Mouse (Mus musculus) induced T-regulatory cell, adult 2 months (primary cell): ENCODE measurements around the gene Gm21915.

ENCODE experiments used
- DNase-seq: peaks from one replicate; pipeline ENCODE4 v3.0.0-alpha.2; 2012; ENCODE audit warnings: low read depth

Gene Gm21915

GRCm38 (mm10) chr9:40717182-40717874 is 46.9 kb downstream of the Gm21915 start:
- DNase-seq = no peak

- no peak for DNase-seq
Observed at GRCm38 (mm10) chr9:40717875-40718185, 47.4 kb downstream of the Gm21915 start.
